Mouse (Mus musculus) liver, embryonic 15.5 days (tissue): Measurements from ENCODE around the gene Ifne. TPM values are rescaled to one million over a fixed set of nuclear protein-coding genes. Genes with fewer than 3 reads are reported as not detected.

ENCODE experiments used
- ATAC-seq: fragments of 200-750 bp; cut with Nextera tagmentation; 2 replicates; pipeline ENCODE4 v1.8.0; 2017; ENCODE audit warnings: moderate number of reproducible peaks, mild to moderate bottlenecking, moderate library complexity; ENCODE audit not compliant: insufficient read depth
- H3K27ac ChIP-seq: fragments of 300-500 bp; sonication (generic); replicated peaks from 2 replicates; pipeline ENCODE4 v1.5.1; 2015; ENCODE audit warnings: mild to moderate bottlenecking, inconsistent platforms
- H3K27me3 ChIP-seq: fragments of 300-500 bp; sonication (generic); 2 replicates; pipeline ENCODE4 v1.6.1; 2015; ENCODE audit warnings: mild to moderate bottlenecking, inconsistent platforms
- H3K36me3 ChIP-seq: fragments of 300-500 bp; sonication (generic); replicated peaks from 2 replicates; pipeline ENCODE4 v1.6.1; 2015; ENCODE audit warnings: moderate library complexity, mild to moderate bottlenecking, inconsistent platforms
- H3K4me1 ChIP-seq: fragments of 300-500 bp; sonication (generic); replicated peaks from 2 replicates; pipeline ENCODE4 v1.6.1; 2015; ENCODE audit warnings: inconsistent platforms
- H3K4me2 ChIP-seq: fragments of 300-500 bp; sonication (generic); 2 replicates; pipeline ENCODE4 v1.6.1; 2015; ENCODE audit warnings: moderate library complexity, mild to moderate bottlenecking, inconsistent platforms
- H3K4me3 ChIP-seq: fragments of 300-500 bp; sonication (generic); replicated peaks from 2 replicates; pipeline ENCODE4 v1.5.1; 2015; ENCODE audit warnings: mild to moderate bottlenecking, inconsistent platforms
- H3K9ac ChIP-seq: fragments of 300-500 bp; sonication (generic); 2 replicates; pipeline ENCODE4 v1.6.1; 2015; ENCODE audit warnings: moderate library complexity, mild to moderate bottlenecking, inconsistent platforms
- H3K9me3 ChIP-seq: fragments of 300-500 bp; sonication (generic); replicated peaks from 2 replicates; pipeline ENCODE4 v1.6.1; 2016; ENCODE audit warnings: inconsistent platforms
- WGBS: fragments of 180-500 bp; shearing (Covaris S2); methylation state at CpG from one replicate; pipeline ENCODE4 v1.1.7; 2015; ENCODE audit warnings: mixed read lengths; ENCODE audit not compliant: insufficient replicate concordance; 5-methylcytosine and 5-hydroxymethylcytosine counted together
- polyA plus RNA-seq: library from polyadenylated mRNA; unstranded; fragments of >200 nt; fragmentation: Nextera tagmentation; extraction: Ambion mirVana; gene quantifications from 2 replicates; pipeline ENCODE4 v1.2.1, GENCODE M21; 2015

The Ifne gene
- polyA plus RNA-seq, 1 experiment from 2014 or later, result not detected

DNA sequence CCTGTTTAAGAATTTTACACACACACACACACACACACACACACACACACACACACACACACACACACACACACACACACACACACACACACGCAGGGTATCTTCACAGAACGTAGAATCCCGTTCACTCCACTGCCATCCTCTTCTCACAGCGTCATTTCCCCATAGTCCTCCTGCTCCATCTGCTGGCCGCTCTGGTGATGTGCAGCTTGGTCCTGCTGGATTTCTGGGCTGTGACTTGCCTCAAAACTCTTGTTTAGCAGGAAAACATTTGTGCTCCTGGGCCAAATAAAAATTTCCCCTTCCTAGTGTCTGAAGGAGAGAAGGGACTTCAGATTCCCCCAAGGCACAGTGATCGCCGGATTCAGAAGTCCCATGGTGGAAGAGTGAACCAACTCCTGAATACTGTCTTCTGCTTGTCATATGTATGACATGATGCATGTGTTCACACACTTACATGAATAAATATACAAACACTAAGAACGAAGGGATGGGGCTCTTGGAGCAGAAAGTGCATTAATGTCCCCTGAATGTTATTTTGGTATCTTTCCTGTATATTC is 12.6 kb downstream of the Ifne start:
- ATAC-seq, result peak; percentile 55; the same call in 1 of the 2 replicates
- Histone ChIP-seq H3K27ac (no peak overlapping the region), H3K4me2 (peak overlapping the region; percentile 90), H3K4me3 (peak overlapping the region; percentile 62), H3K27me3 (peaks cover 20% of the 10 kb centered on the region), H3K9me3 (no peaks in the 10 kb centered on the region), H3K4me1 (peaks cover 17% of the 10 kb centered on the region), H3K36me3 (no peaks in the 10 kb centered on the region), H3K9ac (peak overlapping the region; percentile 45)
- 0% methylated on average over 8 of the region's 8 CpGs for WGBS

DNA sequence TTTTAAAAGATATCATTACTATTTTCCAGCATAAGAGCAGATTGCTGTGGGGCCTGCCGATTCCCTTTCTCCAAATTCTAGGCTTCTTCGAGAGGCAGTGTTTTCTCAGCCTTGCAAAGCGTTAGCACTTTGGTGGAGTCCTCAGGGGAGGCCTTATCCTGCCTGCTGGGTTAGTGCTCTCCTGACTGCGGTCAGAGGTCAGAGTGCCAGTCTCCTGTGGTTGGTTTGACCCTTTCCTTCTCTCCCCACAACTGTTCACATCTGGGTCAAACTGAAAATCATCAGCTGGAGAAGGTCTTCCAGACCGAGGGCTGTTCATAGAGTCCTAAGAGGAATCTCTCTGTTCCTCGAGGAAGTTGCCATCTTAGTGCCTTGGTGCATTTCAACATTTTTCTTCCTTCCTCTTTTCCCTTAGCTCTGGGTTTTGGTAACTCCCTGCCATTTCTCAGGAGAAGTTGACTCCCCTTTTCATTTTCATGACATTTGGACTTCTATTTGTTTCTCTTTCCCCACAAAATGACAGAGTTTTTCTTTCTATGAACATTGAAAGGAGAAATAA is 14.9 kb downstream of the Ifne start:
- Histone ChIP-seq H3K27me3 (peaks cover 23% of the 10 kb centered on the region), H3K36me3 (no peaks in the 10 kb centered on the region), H3K27ac (no peak overlapping the region), H3K4me2 (peak overlapping the region; percentile 47), H3K4me1 (peaks cover 17% of the 10 kb centered on the region), H3K4me3 (no peak overlapping the region), H3K9ac (no peak overlapping the region), H3K9me3 (no peaks in the 10 kb centered on the region)
- no peak for ATAC-seq
- WGBS, result 11% methylated on average over 6 of the region's 6 CpGs

DNA sequence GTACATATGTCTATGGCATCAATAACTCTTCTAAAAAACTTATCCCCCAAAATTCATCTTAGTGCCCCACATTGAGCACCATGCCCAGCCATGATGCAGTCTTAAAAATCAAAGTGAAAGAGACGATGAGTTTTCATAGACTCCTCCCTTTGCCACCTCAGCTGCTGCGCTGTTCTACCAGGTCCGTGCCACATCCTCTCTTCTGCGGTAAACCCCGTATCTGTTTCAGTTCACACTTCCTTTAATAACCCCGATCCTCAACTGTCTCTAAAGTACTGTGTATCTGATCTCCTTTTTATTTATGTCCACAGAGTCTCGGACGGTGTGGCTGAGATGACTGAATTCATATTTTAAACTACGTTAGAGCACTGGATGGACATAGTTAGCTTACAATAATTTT is 15.4 kb downstream of the Ifne start:
- 4% methylated on average over 9 of the region's 9 CpGs for WGBS
- H3K27me3 ChIP-seq, result peaks cover 23% of the 10 kb centered on the region
- peak overlapping the region; percentile 17; the same call in 1 of the 2 replicates for H3K4me3 ChIP-seq
- no peaks in the 10 kb centered on the region for H3K36me3 ChIP-seq
- peaks cover 17% of the 10 kb centered on the region for H3K4me1 ChIP-seq
- no peaks in the 10 kb centered on the region for H3K9me3 ChIP-seq
- no peak overlapping the region for H3K27ac ChIP-seq
- H3K9ac ChIP-seq, result no peak overlapping the region
- ATAC-seq, result no peak
- H3K4me2 ChIP-seq, result peak overlapping the region; percentile 47

DNA sequence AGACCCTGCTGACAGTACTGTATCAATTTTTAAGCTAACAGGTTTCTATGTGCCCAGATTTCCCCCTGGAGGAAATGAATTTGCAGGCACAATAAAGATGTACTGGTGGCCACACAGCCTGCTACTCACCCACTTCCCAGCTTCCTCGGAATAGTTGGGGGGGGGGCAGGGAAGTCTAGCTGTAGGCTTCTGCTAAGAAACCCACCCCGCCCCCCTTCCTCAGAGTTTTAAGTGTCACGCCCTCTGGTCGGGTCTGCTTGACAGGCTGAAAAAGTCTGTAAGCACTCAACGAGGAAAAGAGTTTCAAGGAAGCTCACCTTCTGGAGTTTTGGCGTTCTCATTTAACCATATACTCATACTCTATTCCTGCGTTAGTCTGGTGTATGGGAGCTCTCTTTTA is 16.7 kb downstream of the Ifne start:
- 15% methylated on average over 7 of the region's 7 CpGs for WGBS
- H3K4me2 ChIP-seq, result no peak overlapping the region
- H3K4me3 ChIP-seq, result no peak overlapping the region
- no peaks in the 10 kb centered on the region for H3K9me3 ChIP-seq
- H3K27ac ChIP-seq, result no peak overlapping the region
- peaks cover 23% of the 10 kb centered on the region for H3K27me3 ChIP-seq
- ATAC-seq, result no peak
- no peaks in the 10 kb centered on the region for H3K36me3 ChIP-seq
- H3K4me1 ChIP-seq, result peaks cover 13% of the 10 kb centered on the region
- no peak overlapping the region for H3K9ac ChIP-seq

DNA sequence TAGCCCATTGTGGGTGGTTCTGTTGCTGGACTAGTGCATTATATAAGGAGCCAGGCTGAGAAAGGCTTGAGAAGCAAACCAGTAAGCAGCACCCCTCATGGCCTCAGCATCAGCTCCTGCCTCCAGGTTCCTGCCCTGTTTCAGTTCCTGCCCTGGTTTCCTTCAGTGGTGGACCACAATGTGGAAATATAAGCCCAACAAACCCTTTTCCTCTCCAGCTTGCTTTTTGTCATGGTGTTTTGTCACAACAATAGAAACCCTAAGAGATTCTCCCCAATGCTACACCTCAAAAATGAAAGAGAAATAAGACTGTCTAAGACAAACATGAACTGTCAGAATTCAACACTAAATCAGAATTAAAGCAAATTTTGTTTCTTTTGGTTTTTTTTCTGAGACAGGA is 20.8 kb downstream of the Ifne start:
- Histone ChIP-seq H3K36me3 (no peaks in the 10 kb centered on the region), H3K4me3 (no peak overlapping the region), H3K27ac (no peak overlapping the region), H3K27me3 (peaks cover 17% of the 10 kb centered on the region), H3K9ac (no peak overlapping the region), H3K4me2 (no peak overlapping the region), H3K9me3 (no peaks in the 10 kb centered on the region), H3K4me1 (0 out of 2 replicates have a peak, but pooled peaks cover 4% of the 10 kb centered on the region)
- ATAC-seq, result no peak

DNA sequence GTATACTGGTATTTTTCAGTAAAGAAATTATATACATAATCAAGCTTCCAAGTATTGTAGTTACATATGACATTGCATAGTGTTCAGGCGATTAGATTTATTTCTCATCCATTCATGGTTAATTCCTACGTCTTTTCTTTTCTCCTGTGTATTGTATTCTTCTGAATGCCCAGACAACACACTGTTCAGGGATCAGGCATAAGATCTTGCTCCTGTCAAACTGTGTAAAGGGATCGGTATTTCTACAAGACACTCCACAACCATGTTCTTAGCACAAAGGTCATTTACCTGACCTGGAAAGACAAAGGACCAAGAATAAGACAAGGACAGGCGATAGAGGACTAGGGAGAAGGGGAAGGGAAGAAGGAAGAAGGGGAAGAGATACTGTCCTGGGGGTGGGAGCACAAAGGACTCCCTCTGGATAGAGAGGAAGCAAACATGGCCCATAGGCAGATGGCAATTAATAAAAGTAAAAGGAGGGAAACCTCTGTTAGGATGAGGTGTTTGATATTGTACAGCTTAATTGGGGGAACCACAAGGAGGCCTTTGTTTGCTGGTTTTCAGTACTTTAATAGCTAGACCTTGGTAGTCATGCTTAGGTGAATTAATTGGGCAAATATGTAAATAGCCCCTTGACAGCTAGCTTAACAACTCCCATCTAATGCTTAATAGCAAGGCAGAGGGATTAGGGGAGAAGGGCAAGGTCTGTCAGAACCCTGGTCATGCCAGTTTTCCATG is 28.8 kb downstream of the Ifne start:
- Histone ChIP-seq H3K4me2 (no peak overlapping the region), H3K36me3 (no peaks in the 10 kb centered on the region), H3K9me3 (no peaks in the 10 kb centered on the region), H3K27me3 (no peaks in the 10 kb centered on the region), H3K9ac (no peak overlapping the region), H3K27ac (no peak overlapping the region), H3K4me1 (no peaks in the 10 kb centered on the region), H3K4me3 (no peak overlapping the region)
- WGBS, result 59% methylated on average over 4 of the region's 4 CpGs
- no peak for ATAC-seq

DNA sequence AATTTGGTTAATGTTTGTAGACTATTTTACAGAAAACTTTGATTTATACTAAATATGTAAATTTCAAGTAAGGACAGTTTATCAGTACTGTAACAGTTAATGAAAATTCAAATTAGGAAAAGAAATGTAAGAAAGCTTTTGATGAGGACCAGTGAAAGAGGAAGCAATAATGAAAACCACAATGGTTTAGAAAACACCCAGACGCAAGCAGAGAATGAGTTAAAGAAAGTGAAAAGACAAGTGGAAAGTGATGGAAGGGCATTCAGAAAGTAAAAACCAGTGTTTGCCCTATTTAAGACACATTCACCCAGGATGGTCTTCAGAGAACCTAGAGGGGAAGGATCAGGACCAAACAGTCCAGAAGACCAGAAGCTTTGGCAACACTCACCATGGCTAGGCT is 30.3 kb downstream of the Ifne start, which contains the start of gene Ifna1:
Gene Ifna1 (plus strand): TSS at position 390 of the 400 bp plus-strand sequence.
- H3K36me3 ChIP-seq, result no peaks in the 10 kb centered on the region
- 23% methylated on average over 1 of the region's 1 CpGs for WGBS

DNA sequence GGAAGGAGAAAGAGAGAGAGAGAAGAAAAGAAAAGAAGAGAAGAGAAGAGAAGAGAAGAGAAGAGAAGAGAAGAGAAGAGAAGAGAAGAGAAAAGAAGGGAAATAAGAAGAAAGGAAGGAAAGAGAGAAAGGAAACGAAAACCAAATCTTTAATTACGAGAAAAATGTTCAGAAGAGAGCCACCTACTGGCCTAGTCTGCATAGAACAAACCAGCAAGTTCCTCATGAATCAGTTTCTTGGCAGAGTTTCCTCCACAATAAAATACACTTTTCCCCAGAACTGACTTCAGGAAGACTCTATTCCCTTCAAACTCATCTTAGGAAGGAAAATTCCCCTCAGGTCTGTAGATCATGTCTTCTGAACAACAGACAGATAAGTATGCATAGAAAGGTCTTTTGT is 34.7 kb downstream of the Ifne start:
- Histone ChIP-seq H3K9ac (no peak overlapping the region), H3K27me3 (no peaks in the 10 kb centered on the region), H3K4me1 (no peaks in the 10 kb centered on the region), H3K4me2 (no peak overlapping the region), H3K27ac (no peak overlapping the region), H3K9me3 (no peaks in the 10 kb centered on the region), H3K4me3 (no peak overlapping the region), H3K36me3 (no peaks in the 10 kb centered on the region)
- 22% methylated on average over 2 of the region's 2 CpGs for WGBS
- ATAC-seq, result no peak

More for the DNA sequence above, 30.3 kb downstream of the Ifne start, which contains the start of gene Ifna1:
- Histone ChIP-seq H3K27ac (no peak within 1 kb of the TSS), H3K9me3 (no peaks in the 10 kb centered on the region), H3K4me2 (no peak within 1 kb of the TSS), H3K4me3 (no peak within 1 kb of the TSS), H3K27me3 (no peaks in the 10 kb centered on the region), H3K4me1 (no peaks in the 10 kb centered on the region), H3K9ac (no peak within 1 kb of the TSS)
- ATAC-seq, result no peak

DNA sequence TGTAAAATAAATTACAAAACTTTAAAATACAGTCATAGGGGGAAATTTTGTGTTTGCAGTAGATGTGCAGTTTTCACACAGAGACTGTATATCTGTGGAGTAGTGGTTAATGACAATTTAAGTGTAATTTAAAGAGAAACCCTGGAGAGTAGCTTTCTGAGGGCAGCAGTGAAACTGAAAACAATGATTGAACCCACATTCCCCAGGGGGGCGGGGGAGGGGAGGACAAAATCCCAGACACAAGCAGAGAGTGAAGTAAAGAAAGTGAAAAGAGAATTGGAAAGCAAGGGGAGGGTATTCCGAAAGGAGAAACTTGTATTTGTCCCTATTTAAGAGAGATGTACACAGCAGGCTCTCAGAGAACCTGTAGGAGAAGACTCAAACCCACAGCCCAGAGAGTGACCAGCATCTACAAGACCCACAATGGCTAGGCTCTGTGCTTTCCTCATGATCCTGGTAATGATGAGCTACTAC is 38.5 kb downstream of the Ifne start, which contains the start of gene Ifna4:
Gene Ifna4 (plus strand): TSS at position 424 of the 474 bp plus-strand sequence.
- Histone ChIP-seq H3K4me1 (no peaks in the 10 kb centered on the region), H3K27me3 (no peaks in the 10 kb centered on the region), H3K4me3 (no peak within 1 kb of the TSS), H3K4me2 (no peak within 1 kb of the TSS), H3K36me3 (no peaks in the 10 kb centered on the region), H3K9me3 (no peaks in the 10 kb centered on the region), H3K9ac (no peak within 1 kb of the TSS), H3K27ac (no peak within 1 kb of the TSS)
- ATAC-seq, result no peak
- WGBS, result 25% methylated on average over 2 of the region's 2 CpGs

DNA sequence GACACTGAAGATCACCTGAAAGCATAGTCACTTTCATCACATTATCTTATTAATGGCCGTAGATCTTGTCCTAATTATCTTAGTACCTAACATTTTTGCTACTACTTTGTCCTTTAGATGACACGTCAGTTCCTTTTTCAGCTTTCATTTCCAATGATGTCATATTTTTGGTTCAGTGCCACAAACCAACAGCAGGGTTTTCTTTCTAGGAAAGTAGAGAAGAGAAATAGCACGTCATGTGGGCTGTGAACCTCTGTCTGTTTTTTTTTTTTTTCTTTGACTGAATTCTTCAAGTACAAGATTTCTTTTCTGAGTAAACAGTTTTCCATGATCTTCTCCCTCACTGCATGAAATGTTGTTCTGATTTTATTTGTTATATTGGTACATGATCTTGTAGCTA is 39.9 kb downstream of the Ifne start:
- Histone ChIP-seq H3K9ac (no peak overlapping the region), H3K27ac (no peak overlapping the region), H3K4me3 (no peak overlapping the region), H3K4me2 (no peak overlapping the region), H3K27me3 (no peaks in the 10 kb centered on the region), H3K36me3 (no peaks in the 10 kb centered on the region), H3K4me1 (no peaks in the 10 kb centered on the region), H3K9me3 (no peaks in the 10 kb centered on the region)
- 44% methylated on average over 3 of the region's 3 CpGs for WGBS
- ATAC-seq, result no peak

DNA sequence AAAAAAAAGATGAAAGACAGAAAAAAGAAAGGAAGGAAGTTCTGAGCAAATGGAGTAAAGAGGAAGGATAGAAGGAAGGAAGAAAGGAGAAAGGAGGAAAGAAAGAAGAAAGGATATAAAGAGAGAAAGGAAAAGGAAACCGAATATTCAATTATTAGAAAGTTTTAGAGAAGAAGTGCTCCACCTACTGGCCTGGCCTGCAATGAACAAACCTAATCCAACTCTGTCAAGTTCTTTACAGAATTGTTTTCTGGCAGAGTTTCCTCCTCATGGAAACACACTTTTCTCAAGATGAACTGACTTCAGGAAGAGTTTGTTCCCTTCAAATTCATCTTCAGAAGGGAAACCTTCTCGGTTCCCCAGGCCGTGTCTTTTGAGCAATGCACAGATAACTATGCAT is 41.2 kb downstream of the Ifne start:
- Histone ChIP-seq H3K4me3 (no peak overlapping the region), H3K9ac (no peak overlapping the region), H3K27ac (no peak overlapping the region), H3K4me2 (no peak overlapping the region), H3K4me1 (no peaks in the 10 kb centered on the region), H3K27me3 (no peaks in the 10 kb centered on the region), H3K9me3 (no peaks in the 10 kb centered on the region), H3K36me3 (no peaks in the 10 kb centered on the region)
- no peak for ATAC-seq
- 31% methylated on average over 3 of the region's 3 CpGs for WGBS
